Mouse (Mus musculus): ENCODE results near the gene Arntl.
A peak's percentile ranks its signal among the peaks of the same experiment; 100 is the strongest.
"Not testable (repeated sequence)": the region's sequence is repeated elsewhere in the genome, so short reads cannot be mapped to it uniquely, and the experiment has no call there.

Arntl gene

GRCm38 (mm10) chr7:113251554-113251953, 44.3 kb downstream of the Arntl start:
- DNase-seq (ENCODE audit: low read depth) = no peak

GRCm38 (mm10) chr7:113253777-113254405, 46.6 kb downstream of the Arntl start:
- no peak for DNase-seq (ENCODE audit: low read depth)

GRCm38 (mm10) chr7:113256046-113256445, 48.8 kb downstream of the Arntl start:
- DNase-seq (ENCODE audit: low read depth) = peak; percentile 66

- peak; percentile 69 for DNase-seq (ENCODE audit: low read depth)
Measured at GRCm38 (mm10) chr7:113258430-113258829, 51.2 kb downstream of the Arntl start.

GRCm38 (mm10) chr7:113260321-113261167, 53.3 kb downstream of the Arntl start:
- no peak for DNase-seq (ENCODE audit: low read depth)

- DNase-seq (ENCODE audit: low read depth) = no peak
Measured at GRCm38 (mm10) chr7:113261690-113262089, 54.4 kb downstream of the Arntl start.

GRCm38 (mm10) chr7:113262510-113263467, 55.5 kb downstream of the Arntl start:
- DNase-seq (ENCODE audit: low read depth) = not testable (repeated sequence)

- no peak for DNase-seq (ENCODE audit: low read depth)
Measured at GRCm38 (mm10) chr7:113263990-113264389, 56.7 kb downstream of the Arntl start.

GRCm38 (mm10) chr7:113268287-113268686, 61.0 kb downstream of the Arntl start:
- peak; percentile 81 for DNase-seq (ENCODE audit: low read depth)

GRCm38 (mm10) chr7:113269081-113269480, 61.8 kb downstream of the Arntl start:
- DNase-seq (ENCODE audit: low read depth) = no peak

GRCm38 (mm10) chr7:113269921-113270320, 62.7 kb downstream of the Arntl start:
- no peak for DNase-seq (ENCODE audit: low read depth)

- no peak for DNase-seq (ENCODE audit: low read depth)
Measured at GRCm38 (mm10) chr7:113270551-113270950, 63.3 kb downstream of the Arntl start.

- no peak for DNase-seq (ENCODE audit: low read depth)
Measured at GRCm38 (mm10) chr7:113270991-113271390, 63.7 kb downstream of the Arntl start.

- no peak for DNase-seq (ENCODE audit: low read depth)
Measured at GRCm38 (mm10) chr7:113272338-113272997, 65.2 kb downstream of the Arntl start.

- DNase-seq (ENCODE audit: low read depth) = no peak
Measured at GRCm38 (mm10) chr7:113277245-113277644, 70.0 kb downstream of the Arntl start.

GRCm38 (mm10) chr7:113278493-113278892, 71.2 kb downstream of the Arntl start:
- DNase-seq (ENCODE audit: low read depth) = no peak

- DNase-seq (ENCODE audit: low read depth) = no peak
Measured at GRCm38 (mm10) chr7:113279246-113279645, 72.0 kb downstream of the Arntl start.

- DNase-seq (ENCODE audit: low read depth) = no peak
Measured at GRCm38 (mm10) chr7:113285405-113285804, 78.1 kb downstream of the Arntl start.

- DNase-seq (ENCODE audit: low read depth) = no peak
Measured at GRCm38 (mm10) chr7:113289211-113289610, 81.9 kb downstream of the Arntl start.

- DNase-seq (ENCODE audit: low read depth) = no peak
Measured at GRCm38 (mm10) chr7:113291741-113292140, 84.5 kb downstream of the Arntl start.

GRCm38 (mm10) chr7:113292193-113292592, 84.9 kb downstream of the Arntl start:
- no peak for DNase-seq (ENCODE audit: low read depth)

- DNase-seq (ENCODE audit: low read depth) = no peak
Measured at GRCm38 (mm10) chr7:113294598-113294997, 87.3 kb downstream of the Arntl start.

Data from induced T-regulatory cell, adult 2 months (primary cell).